Mouse (Mus musculus): ENCODE data around the gene Slc4a7.

GRCm38 (mm10) chr14:14837627-14838026 lies 135.5 kb downstream of the Slc4a7 start:
- TF ChIP-seq CTCF (IDR thresholded peaks at IDR 0.05; ENCODE audit: control insufficient read depth, insufficient read depth, insufficient replicate concordance, low read depth, low read length) (no peak), POLR2A (IDR thresholded peaks at IDR 0.05; ENCODE audit: control insufficient read depth, low read depth, low read length) (no peak)
